Mouse (Mus musculus) cortical plate, adult 2 months (tissue): Measurements from ENCODE around the gene Scamp2.

Experiments used
- CTCF ChIP-seq: fragments of 200-500 bp; IDR thresholded peaks from 2 replicates; pipeline ENCODE4 v1.5.1; 2011; ENCODE audit warnings: mild to moderate bottlenecking, control low read depth, low read length; ENCODE audit not compliant: insufficient read depth; ENCODE audit errors: extremely low read depth
- POLR2A ChIP-seq: fragments of 200-500 bp; IDR thresholded peaks from 2 replicates; pipeline ENCODE4 v1.6.1; 2011; ENCODE audit warnings: mild to moderate bottlenecking, low read length, control low read depth; ENCODE audit not compliant: insufficient read depth; ENCODE audit errors: extremely low read depth

DNA sequence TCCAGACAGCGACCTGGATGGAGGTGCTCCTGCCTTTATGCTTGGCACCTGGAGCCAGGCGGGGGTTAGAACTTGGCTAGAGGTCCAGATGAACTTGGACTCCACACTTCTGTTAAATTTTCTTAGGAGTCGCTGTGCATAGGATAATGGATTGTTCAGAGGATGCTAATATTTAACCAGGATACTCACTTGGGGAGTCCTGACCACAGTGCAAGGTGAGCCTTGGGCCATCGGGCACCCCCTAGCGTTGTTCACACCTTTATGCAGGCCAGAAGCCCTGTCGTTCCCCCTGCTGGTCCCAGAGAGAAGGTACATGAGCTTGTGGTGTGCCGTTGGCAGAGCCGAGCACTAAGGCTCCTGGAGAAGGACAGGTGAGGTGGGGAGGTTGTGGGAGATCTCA lies 6.1 kb downstream of the Scamp2 start:
- TF ChIP-seq CTCF (no peak), POLR2A (no peak)
